Mouse (Mus musculus) CD4-positive, CD25-positive, alpha-beta regulatory T cell, adult 2 months (primary cell): ENCODE measurements around the gene Fkbp10.

Experiments used
- DNase-seq: peaks from one replicate; pipeline ENCODE4 v3.0.0-alpha.2; 2012; ENCODE audit warnings: low read depth, low spot score

The Fkbp10 gene

GRCm38 (mm10) chr11:100472197-100472934, 56.9 kb downstream of the Fkbp10 start, which contains the start of gene Klhl11:
Gene Klhl11 (minus strand): TSS chr11:100472741.
- peak; percentile 96 for DNase-seq

DNA sequence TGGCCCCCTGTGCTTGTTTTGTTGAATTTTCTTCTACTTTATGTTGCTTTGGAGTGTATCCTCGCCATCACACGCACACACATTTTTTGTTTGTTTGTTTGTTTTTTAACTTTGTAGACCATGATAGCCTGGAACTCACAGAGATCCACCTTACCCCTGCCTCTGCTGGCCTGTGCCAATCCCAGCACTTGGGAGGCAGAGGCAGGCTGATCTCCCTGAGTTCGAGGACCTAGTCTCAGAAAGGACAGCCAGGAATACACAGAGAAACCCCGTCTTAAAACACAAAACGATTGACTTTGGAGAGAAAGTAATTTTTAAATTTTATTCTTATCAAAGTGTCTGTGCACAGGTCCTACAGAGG, 57.4 kb downstream of the Fkbp10 start:
- DNase-seq: no peak
